ENCODE assay signal across 10 mouse cellular contexts in genomic region chr11:120040440-120040839, GRCm38 (mm10). TPM values are rescaled to one million over a fixed set of nuclear protein-coding genes. Genes with fewer than 3 reads are reported as not detected.
A peak's percentile ranks its signal among the peaks of the same experiment; 100 is the strongest.
DNase-seq lines count a peak whose midpoint lies in the region; ATAC-seq and TF ChIP-seq lines count a peak whose summit lies in the region.
"Had no signal": no experiment of that assay in that cellular context is flagged by ENCODE, and none has a peak within 500 bp of the region (broad histone marks: within the 10 kb centered on the region; RNA-seq: fewer than 3 reads in every experiment).

No protein-coding gene starts in this region.

- no peaks in the 10 kb centered on the region for H3K9me3 ChIP-seq in heart, postnatal 0 days (replicated peaks; ENCODE audit: control insufficient read depth, low read length)
- H3K9me3 ChIP-seq: hindbrain, embryonic 13.5 days had no signal

- peak; percentile 55 for ATAC-seq in frontal cortex, adult (ENCODE audit: low TSS enrichment)
- ATAC-seq in heart, postnatal 0 days (ENCODE audit: insufficient read depth, low read depth) = no peak
- peak; percentile 18; the same call in 1 of the 2 replicates for ATAC-seq in neutrophil, adult 5-6 weeks (ENCODE audit: extremely low read depth, insufficient number of reproducible peaks, low FRiP score, poor library complexity, severe bottlenecking)
- no peak for ATAC-seq in activated CD4-positive, CD25-positive, alpha-beta regulatory T cell, adult 4 months

- TF ChIP-seq CTCF in heart, postnatal 0 days (IDR thresholded peaks at IDR 0.05; ENCODE audit: low read depth) = 0 out of 2 replicates have a peak, but pooled peaks have one; percentile 6

- 53% methylated on average over 8 of the region's 8 CpGs for WGBS in heart, postnatal 0 days

- no peak overlapping the region for H3K9ac ChIP-seq in heart, postnatal 0 days (replicated peaks; ENCODE audit: low read depth, low read length)
- H3K9ac ChIP-seq: limb, embryonic 13.5 days had no signal

- no peak overlapping the region for H3K4me3 ChIP-seq in heart, postnatal 0 days (ENCODE audit: low read depth, low read length)
- H3K4me3 ChIP-seq: hindbrain, embryonic 13.5 days; limb, embryonic 13.5 days had no signal

- H3K4me1 ChIP-seq in heart, postnatal 0 days (ENCODE audit: control insufficient read depth, insufficient read depth) = peaks cover 24% of the 10 kb centered on the region

- H3K27ac ChIP-seq in heart, postnatal 0 days (ENCODE audit: low read depth) = peak overlapping the region; percentile 88
- H3K27ac ChIP-seq: limb, embryonic 13.5 days had no signal

- 0 out of 2 replicates have a peak, but pooled peaks cover 4% of the 10 kb centered on the region for H3K27me3 ChIP-seq in heart, postnatal 0 days (ENCODE audit: control insufficient read depth, insufficient read depth, low read length)
- H3K27me3 ChIP-seq: hindbrain, embryonic 13.5 days; limb, embryonic 13.5 days had no signal

- no peak overlapping the region for H3K4me2 ChIP-seq in heart, postnatal 0 days (ENCODE audit: low read depth, low read length)
- H3K4me2 ChIP-seq: hindbrain, embryonic 13.5 days; limb, embryonic 13.5 days had no signal

- H3K36me3 ChIP-seq in heart, postnatal 0 days (replicated peaks; ENCODE audit: control insufficient read depth, insufficient read depth, low read length) = no peaks in the 10 kb centered on the region
- H3K36me3 ChIP-seq: hindbrain, embryonic 13.5 days; limb, embryonic 13.5 days had no signal

- no peak for DNase-seq in frontal cortex, postnatal 14 days (ENCODE audit: low spot score in 2 of 2)
- DNase-seq in layer of hippocampus, adult 11-12 months (ENCODE audit: low spot score) = peak; percentile 59
- no peak for DNase-seq in layer of hippocampus, postnatal 10 days (ENCODE audit: low spot score in 2 of 2)
- DNase-seq in heart, postnatal 0 days (ENCODE audit: low spot score) = peak; percentile 45
- DNase-seq in urinary bladder, adult 18-20 months (ENCODE audit: low spot score in 2 of 2) = no peak

- no peak for TF ChIP-seq EP300 in heart, postnatal 0 days (IDR thresholded peaks at IDR 0.05; ENCODE audit: low read depth)

RNA-seq across cellular contexts. Expression of gene Aatk, which starts 6.5 kb away (rescaled TPM):
- 100 to 1,000 TPM; 136 to 148 TPM for total RNA-seq in layer of hippocampus, postnatal 10 days (2021)
- 4.7 and 22.1 TPM in 2 replicates for total RNA-seq in heart, postnatal 0 days (2014; rRNA removed; ENCODE audit: low replicate concordance)
- polyA plus RNA-seq in heart, postnatal 0 days (2015; fragmentation: Nextera tagmentation; extraction: Ambion mirVana) = 0.63 and 0.71 TPM in 2 replicates
- 14.4 and 16.2 TPM in 2 replicates for total RNA-seq in neutrophil, adult 5-6 weeks (2017)
- not detected for polyA plus RNA-seq in activated CD4-positive, CD25-positive, alpha-beta regulatory T cell, adult 4 months (2017; shearing (Covaris generic))

RNA-seq across cellular contexts. Expression of gene Cep131, which starts 46.2 kb away (rescaled TPM):
- 10 to 100 TPM; 44.3 to 53.4 TPM for total RNA-seq in layer of hippocampus, postnatal 10 days (2021)
- 3.8 and 8.5 TPM in 2 replicates for total RNA-seq in heart, postnatal 0 days (2014; rRNA removed; ENCODE audit: low replicate concordance)
- polyA plus RNA-seq in heart, postnatal 0 days (2015; fragmentation: Nextera tagmentation; extraction: Ambion mirVana) = 6.8 and 8.2 TPM in 2 replicates
- 6.3 and 12.6 TPM in 2 replicates for total RNA-seq in neutrophil, adult 5-6 weeks (2017)
- polyA plus RNA-seq in activated CD4-positive, CD25-positive, alpha-beta regulatory T cell, adult 4 months (2017; shearing (Covaris generic)) = 1 to 10 TPM; 1.2 to 1.5 TPM

RNA-seq across cellular contexts. Expression of gene Tepsin, which starts 58.1 kb away (rescaled TPM):
- 10 to 100 TPM; 19.3 to 19.7 TPM for total RNA-seq in layer of hippocampus, postnatal 10 days (2021)
- 16.4 and 20.4 TPM in 2 replicates for total RNA-seq in heart, postnatal 0 days (2014; rRNA removed; ENCODE audit: low replicate concordance)
- 8.6 and 8.7 TPM in 2 replicates for polyA plus RNA-seq in heart, postnatal 0 days (2015; fragmentation: Nextera tagmentation; extraction: Ambion mirVana)
- total RNA-seq in neutrophil, adult 5-6 weeks (2017) = 15.5 and 30.6 TPM in 2 replicates
- 10 to 100 TPM in 1 of 2 experiments, 1 to 10 TPM in 1; 7.3 to 10.4 TPM for polyA plus RNA-seq in activated CD4-positive, CD25-positive, alpha-beta regulatory T cell, adult 4 months (2017; shearing (Covaris generic))

RNA-seq across cellular contexts. Expression of gene Ndufaf8, which starts 58.3 kb away (rescaled TPM):
- 10 to 100 TPM; 36.4 to 37.3 TPM for total RNA-seq in layer of hippocampus, postnatal 10 days (2021)
- 52.7 and 84.8 TPM in 2 replicates for total RNA-seq in heart, postnatal 0 days (2014; rRNA removed; ENCODE audit: low replicate concordance)
- polyA plus RNA-seq in heart, postnatal 0 days (2015; fragmentation: Nextera tagmentation; extraction: Ambion mirVana) = 118 and 132 TPM in 2 replicates
- 8.8 and 11.3 TPM in 2 replicates for total RNA-seq in neutrophil, adult 5-6 weeks (2017)
- 10 to 100 TPM; 85.8 to 94.6 TPM for polyA plus RNA-seq in activated CD4-positive, CD25-positive, alpha-beta regulatory T cell, adult 4 months (2017; shearing (Covaris generic))

Comparison
In these comparisons a context has a peak if more than half of its experiments do, and no peak if none do; other contexts are left out.
1. DNase-seq: peak in layer of hippocampus, adult 11-12 months (single experiment) and heart, postnatal 0 days (single experiment); none in frontal cortex, postnatal 14 days (0 of 2), layer of hippocampus, postnatal 10 days (0 of 2) and urinary bladder, adult 18-20 months (0 of 2).
2. ATAC-seq: peak in frontal cortex, adult (single experiment) and neutrophil, adult 5-6 weeks (single experiment); none in heart, postnatal 0 days (single experiment) and activated CD4-positive, CD25-positive, alpha-beta regulatory T cell, adult 4 months (single experiment).